Mouse (Mus musculus): ENCODE measurements around the gene Os9. TPM values are rescaled to one million over a fixed set of nuclear protein-coding genes. Genes with fewer than 3 reads are reported as not detected.
"Not testable (repeated sequence)": the region's sequence is repeated elsewhere in the genome, so short reads cannot be mapped to it uniquely, and the experiment has no call there.

Os9 gene
- total and polyA plus RNA-seq, 3 experiments, result 55.4 to 126 (median 99.7) TPM

GRCm38 (mm10) chr10:127078001-127078676, 42.8 kb downstream of the Os9 start:
- Histone ChIP-seq H3K4me3 (ENCODE audit: low read depth, low read length) (no peak overlapping the region), H3K27me3 (ENCODE audit: insufficient read depth, low read length) (peaks cover 79% of the 10 kb centered on the region), H3K4me1 (ENCODE audit: insufficient read depth, low read depth, low read length) (peaks cover 7% of the 10 kb centered on the region; the same call in 1 of the 2 replicates), H3K9me3 (replicated peaks) (peaks cover 7% of the 10 kb centered on the region), H3K36me3 (replicated peaks) (no peaks in the 10 kb centered on the region)
- ATAC-seq (ENCODE audit: extremely low read depth, insufficient number of reproducible peaks, low FRiP score, poor library complexity, severe bottlenecking), result no peak
- TF ChIP-seq GATA2 (IDR thresholded peaks at IDR 0.05; ENCODE audit: borderline replicate concordance, low read depth, low read length) (no peak), TAL1 (conservative IDR thresholded peaks at IDR 0.05; ENCODE audit: low read depth, low read length) (no peak), GATA1 (IDR thresholded peaks at IDR 0.05; ENCODE audit: borderline replicate concordance, low read length) (no peak)
- DNase-seq (ENCODE audit: low spot score), result no peak

DNA sequence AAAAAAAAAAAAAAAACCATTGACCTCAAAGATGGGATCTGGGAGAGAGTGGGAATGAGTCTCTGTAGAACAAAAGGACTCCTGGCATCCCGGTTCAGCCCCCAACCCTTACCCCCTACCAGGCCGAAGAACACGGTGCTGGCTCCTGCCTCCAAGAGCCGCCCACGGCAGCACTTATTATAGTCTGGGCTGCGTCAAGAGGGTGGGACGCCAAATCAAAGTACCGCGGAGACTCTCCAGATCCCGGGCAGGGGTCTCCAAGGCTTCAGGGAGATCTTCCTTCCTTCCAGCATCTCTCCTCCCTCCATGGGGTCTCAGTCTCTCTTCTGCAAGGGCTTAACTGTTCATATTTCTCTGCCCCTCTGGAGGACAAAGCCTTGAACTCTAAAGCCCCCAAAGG, 43.4 kb downstream of the Os9 start:
- no peak for ATAC-seq (ENCODE audit: extremely low read depth, insufficient number of reproducible peaks, low FRiP score, poor library complexity, severe bottlenecking)
- Histone ChIP-seq H3K4me1 (ENCODE audit: insufficient read depth, low read depth, low read length) (peaks cover 7% of the 10 kb centered on the region; the same call in 1 of the 2 replicates), H3K9me3 (replicated peaks) (peaks cover 7% of the 10 kb centered on the region), H3K4me3 (ENCODE audit: low read depth, low read length) (no peak overlapping the region), H3K36me3 (replicated peaks) (no peaks in the 10 kb centered on the region), H3K27me3 (ENCODE audit: insufficient read depth, low read length) (peaks cover 72% of the 10 kb centered on the region)
- no peak for DNase-seq (ENCODE audit: low spot score)
- TF ChIP-seq GATA2 (IDR thresholded peaks at IDR 0.05; ENCODE audit: borderline replicate concordance, low read depth, low read length) (no peak), POLR2AphosphoS5 (IDR thresholded peaks at IDR 0.05; ENCODE audit: insufficient replicate concordance, low read depth, low read length) (no peak), TAL1 (conservative IDR thresholded peaks at IDR 0.05; ENCODE audit: low read depth, low read length) (no peak), GATA1 (IDR thresholded peaks at IDR 0.05; ENCODE audit: borderline replicate concordance, low read length) (no peak), CTCF (IDR thresholded peaks at IDR 0.05; ENCODE audit: low read depth, low read length) (no peak)

DNA sequence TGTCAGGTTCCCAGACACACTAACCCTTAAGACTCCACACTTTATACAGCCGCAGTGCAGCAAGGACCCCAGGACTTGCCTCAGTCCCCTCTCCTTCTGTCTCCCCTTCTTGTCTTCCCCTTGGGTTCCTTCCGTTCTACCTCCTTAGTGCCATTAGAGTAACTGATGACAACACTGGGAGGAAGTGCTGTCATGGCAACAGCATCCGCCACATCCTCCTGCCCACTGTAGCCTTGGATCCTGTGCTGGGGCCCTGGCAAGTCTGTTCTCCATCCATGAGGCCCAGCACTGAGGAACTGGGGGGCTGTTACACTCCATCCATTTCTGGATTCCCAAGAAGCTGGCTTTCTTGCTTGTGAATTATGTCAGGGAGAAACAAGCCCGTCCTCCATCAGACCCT, 44.8 kb downstream of the Os9 start:
- peaks cover 58% of the 10 kb centered on the region for H3K27me3 ChIP-seq (ENCODE audit: insufficient read depth, low read length)

GRCm38 (mm10) chr10:127075651-127076050, 45.3 kb downstream of the Os9 start:
- TF ChIP-seq POLR2AphosphoS5 (IDR thresholded peaks at IDR 0.05; ENCODE audit: insufficient replicate concordance, low read depth, low read length), result no peak
- no peak for TF ChIP-seq TAL1 (conservative IDR thresholded peaks at IDR 0.05; ENCODE audit: low read depth, low read length)
- no peak for TF ChIP-seq GATA1 (IDR thresholded peaks at IDR 0.05; ENCODE audit: borderline replicate concordance, low read length)
- TF ChIP-seq GATA2 (IDR thresholded peaks at IDR 0.05; ENCODE audit: borderline replicate concordance, low read depth, low read length), result no peak
- TF ChIP-seq CTCF (IDR thresholded peaks at IDR 0.05; ENCODE audit: low read depth, low read length), result no peak
- peaks cover 54% of the 10 kb centered on the region for H3K27me3 ChIP-seq (ENCODE audit: insufficient read depth, low read length)
- H3K4me1 ChIP-seq (ENCODE audit: insufficient read depth, low read depth, low read length), result peaks cover 16% of the 10 kb centered on the region

More for the DNA sequence above, 44.8 kb downstream of the Os9 start:
- H3K4me3 ChIP-seq (ENCODE audit: low read depth, low read length), result no peak overlapping the region
- no peak for TF ChIP-seq POLR2AphosphoS5 (IDR thresholded peaks at IDR 0.05; ENCODE audit: insufficient replicate concordance, low read depth, low read length)
- no peak for TF ChIP-seq CTCF (IDR thresholded peaks at IDR 0.05; ENCODE audit: low read depth, low read length)
- no peak for TF ChIP-seq TAL1 (conservative IDR thresholded peaks at IDR 0.05; ENCODE audit: low read depth, low read length)
- TF ChIP-seq GATA2 (IDR thresholded peaks at IDR 0.05; ENCODE audit: borderline replicate concordance, low read depth, low read length), result no peak
- TF ChIP-seq GATA1 (IDR thresholded peaks at IDR 0.05; ENCODE audit: borderline replicate concordance, low read length), result no peak
- H3K4me1 ChIP-seq (ENCODE audit: insufficient read depth, low read depth, low read length), result peaks cover 12% of the 10 kb centered on the region
- ATAC-seq (ENCODE audit: extremely low read depth, insufficient number of reproducible peaks, low FRiP score, poor library complexity, severe bottlenecking), result no peak
- H3K9me3 ChIP-seq (replicated peaks), result peaks cover 7% of the 10 kb centered on the region
- peaks cover 3% of the 10 kb centered on the region for H3K36me3 ChIP-seq (replicated peaks)
- DNase-seq (ENCODE audit: low spot score), result no peak

DNA sequence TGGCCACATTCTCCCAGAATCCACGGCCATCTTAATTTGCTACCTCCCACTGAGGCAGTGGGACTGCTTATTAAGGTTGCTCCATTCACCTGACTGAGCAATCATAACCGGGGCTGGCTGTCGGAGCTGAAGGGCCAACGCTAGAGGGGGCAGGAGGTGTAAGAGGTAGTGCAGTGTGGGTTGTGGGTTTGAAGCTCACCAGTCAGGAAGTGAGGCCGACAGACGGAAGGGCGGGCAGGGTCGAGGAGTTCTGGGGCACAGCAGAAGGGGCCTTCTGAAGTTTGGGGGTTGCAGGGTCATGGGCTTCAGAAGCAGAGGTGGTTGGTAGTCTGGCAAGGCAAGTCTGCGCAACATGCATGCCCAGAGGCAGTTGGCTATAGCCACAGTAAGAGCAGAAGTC, 45.9 kb downstream of the Os9 start, which contains the start of gene Agap2:
Gene Agap2 (plus strand): TSS at position 205 of the 400 bp plus-strand sequence.
- H3K27me3 ChIP-seq (ENCODE audit: insufficient read depth, low read length), result peaks cover 48% of the 10 kb centered on the region
- TF ChIP-seq GATA2 (IDR thresholded peaks at IDR 0.05; ENCODE audit: borderline replicate concordance, low read depth, low read length) (no peak), TAL1 (conservative IDR thresholded peaks at IDR 0.05; ENCODE audit: low read depth, low read length) (no peak), POLR2AphosphoS5 (IDR thresholded peaks at IDR 0.05; ENCODE audit: insufficient replicate concordance, low read depth, low read length) (no peak), CTCF (IDR thresholded peaks at IDR 0.05; ENCODE audit: low read depth, low read length) (no peak)
- ATAC-seq (ENCODE audit: extremely low read depth, insufficient number of reproducible peaks, low FRiP score, poor library complexity, severe bottlenecking), result no peak
- H3K36me3 ChIP-seq (replicated peaks), result peaks cover 3% of the 10 kb centered on the region
- DNase-seq (ENCODE audit: low spot score), result no peak
- peaks cover 5% of the 10 kb centered on the region for H3K9me3 ChIP-seq (replicated peaks)
- no peak within 1 kb of the TSS for H3K4me3 ChIP-seq (ENCODE audit: low read depth, low read length)
- H3K4me1 ChIP-seq (ENCODE audit: insufficient read depth, low read depth, low read length), result peaks cover 18% of the 10 kb centered on the region

More at GRCm38 (mm10) chr10:127075651-127076050, 45.3 kb downstream of the Os9 start:
- ATAC-seq (ENCODE audit: extremely low read depth, insufficient number of reproducible peaks, low FRiP score, poor library complexity, severe bottlenecking) (no peak), DNase-seq (ENCODE audit: low spot score) (no peak)
- Histone ChIP-seq H3K4me3 (ENCODE audit: low read depth, low read length) (no peak overlapping the region), H3K36me3 (replicated peaks) (peaks cover 3% of the 10 kb centered on the region), H3K9me3 (replicated peaks) (peaks cover 7% of the 10 kb centered on the region)

GRCm38 (mm10) chr10:127073981-127074380, 47.0 kb downstream of the Os9 start:
- H3K9me3 ChIP-seq (replicated peaks), result no peaks in the 10 kb centered on the region
- no peak for ATAC-seq (ENCODE audit: extremely low read depth, insufficient number of reproducible peaks, low FRiP score, poor library complexity, severe bottlenecking)
- H3K36me3 ChIP-seq (replicated peaks), result peaks cover 7% of the 10 kb centered on the region
- TF ChIP-seq TAL1 (conservative IDR thresholded peaks at IDR 0.05; ENCODE audit: low read depth, low read length), result no peak
- no peak for TF ChIP-seq POLR2AphosphoS5 (IDR thresholded peaks at IDR 0.05; ENCODE audit: insufficient replicate concordance, low read depth, low read length)
- TF ChIP-seq CTCF (IDR thresholded peaks at IDR 0.05; ENCODE audit: low read depth, low read length), result no peak
- TF ChIP-seq GATA2 (IDR thresholded peaks at IDR 0.05; ENCODE audit: borderline replicate concordance, low read depth, low read length), result no peak
- TF ChIP-seq GATA1 (IDR thresholded peaks at IDR 0.05; ENCODE audit: borderline replicate concordance, low read length), result no peak
- peaks cover 39% of the 10 kb centered on the region for H3K27me3 ChIP-seq (ENCODE audit: insufficient read depth, low read length)
- H3K4me3 ChIP-seq (ENCODE audit: low read depth, low read length), result no peak overlapping the region
- peaks cover 25% of the 10 kb centered on the region for H3K4me1 ChIP-seq (ENCODE audit: insufficient read depth, low read depth, low read length)
- DNase-seq (ENCODE audit: low spot score), result no peak

GRCm38 (mm10) chr10:127072969-127073368, 48.0 kb downstream of the Os9 start:
- Histone ChIP-seq H3K27me3 (ENCODE audit: insufficient read depth, low read length) (peaks cover 30% of the 10 kb centered on the region), H3K4me1 (ENCODE audit: insufficient read depth, low read depth, low read length) (peaks cover 35% of the 10 kb centered on the region), H3K36me3 (replicated peaks) (peaks cover 17% of the 10 kb centered on the region)
- ATAC-seq (ENCODE audit: extremely low read depth, insufficient number of reproducible peaks, low FRiP score, poor library complexity, severe bottlenecking); H3K9me3 ChIP-seq (replicated peaks); DNase-seq (ENCODE audit: low spot score); H3K4me3 ChIP-seq (ENCODE audit: low read depth, low read length): not testable (repeated sequence)

DNA sequence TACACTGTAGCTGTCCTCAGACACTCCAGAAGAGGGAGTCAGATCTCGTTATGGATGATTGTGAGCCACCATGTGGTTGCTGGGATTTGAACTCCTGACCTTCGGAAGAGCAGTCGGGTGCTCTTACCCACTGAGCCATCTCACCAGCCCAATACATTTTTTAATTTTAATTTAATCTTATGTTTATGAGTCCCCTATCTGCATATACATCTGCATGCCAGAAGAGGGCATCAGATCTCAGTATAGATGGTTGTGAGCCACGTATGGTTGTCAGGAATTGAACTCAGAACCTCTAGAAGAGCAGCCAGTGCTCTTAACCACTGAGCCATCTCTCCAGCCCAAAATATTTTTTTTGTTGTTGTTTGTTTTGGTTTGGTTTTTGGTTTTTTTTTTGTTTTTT, 48.7 kb downstream of the Os9 start:
- not testable (repeated sequence) for H3K9me3 ChIP-seq (replicated peaks); ATAC-seq (ENCODE audit: extremely low read depth, insufficient number of reproducible peaks, low FRiP score, poor library complexity, severe bottlenecking); H3K4me3 ChIP-seq (ENCODE audit: low read depth, low read length); DNase-seq (ENCODE audit: low spot score)
- Histone ChIP-seq H3K4me1 (ENCODE audit: insufficient read depth, low read depth, low read length) (peaks cover 42% of the 10 kb centered on the region), H3K27me3 (ENCODE audit: insufficient read depth, low read length) (peaks cover 23% of the 10 kb centered on the region), H3K36me3 (replicated peaks) (peaks cover 24% of the 10 kb centered on the region)
